Mouse (Mus musculus): Measurements from ENCODE around the gene Gss. TPM values are rescaled to one million over a fixed set of nuclear protein-coding genes. Genes with fewer than 3 reads are reported as not detected.

Gene Gss
- polyA plus RNA-seq, 1 experiment from 2014 or later: 64.1 TPM

DNA sequence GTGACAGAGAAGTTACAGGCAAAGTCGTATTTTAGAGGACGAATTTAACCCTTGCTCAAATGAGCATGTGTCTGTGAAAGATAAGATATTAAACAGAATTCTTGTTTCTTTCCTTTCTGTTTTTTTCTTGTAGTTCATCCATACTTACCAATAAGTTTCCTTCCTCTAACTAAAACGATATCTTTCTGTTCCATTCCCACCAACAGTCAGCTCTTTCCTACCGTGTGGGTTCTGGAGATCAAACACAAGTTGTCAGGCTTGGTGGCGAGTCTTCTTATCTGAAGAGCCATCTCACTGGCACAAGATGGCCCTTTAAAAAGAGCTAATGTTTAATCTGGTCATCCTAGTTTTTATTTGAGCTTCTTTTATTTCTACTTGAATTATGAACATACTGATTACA, 65.2 kb downstream of the Gss start:
- H3K27ac ChIP-seq: peak overlapping the region; percentile 60; the same call in 1 of the 2 replicates
- peaks cover 33% of the 10 kb centered on the region for H3K4me1 ChIP-seq
- H3K4me2 ChIP-seq: peak overlapping the region; percentile 24
- H3K36me3 ChIP-seq: peaks cover 4% of the 10 kb centered on the region; the same call in 1 of the 2 replicates
- no peaks in the 10 kb centered on the region for H3K9me3 ChIP-seq (replicated peaks)
- no peak overlapping the region for H3K4me3 ChIP-seq
- ATAC-seq: no peak; the same call in 1 of the 2 replicates
- WGBS (ENCODE audit: insufficient replicate concordance): 14% methylated on average over 5 of the region's 5 CpGs
- no peak overlapping the region for H3K9ac ChIP-seq
- H3K27me3 ChIP-seq (replicated peaks): no peaks in the 10 kb centered on the region

DNA sequence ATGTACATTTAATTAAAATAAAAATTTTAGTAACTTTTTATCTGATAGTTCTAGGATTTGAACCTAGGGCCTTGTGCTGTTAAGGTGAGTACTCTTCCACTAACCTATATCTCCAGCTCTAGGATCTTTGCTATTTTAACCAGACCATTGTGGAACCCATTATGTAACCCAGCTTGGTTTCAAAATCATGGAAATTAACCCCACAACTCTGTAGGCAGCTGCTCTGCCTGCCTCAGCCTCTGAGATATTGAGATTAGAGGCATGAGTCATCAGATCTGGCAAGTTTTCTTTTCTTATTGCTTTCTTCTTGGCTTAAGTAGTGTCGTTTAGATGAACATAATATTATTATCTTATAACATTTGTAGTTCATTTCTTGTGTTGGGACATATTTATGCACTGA, 68.2 kb downstream of the Gss start:
- Histone ChIP-seq H3K36me3 (peaks cover 6% of the 10 kb centered on the region; the same call in 1 of the 2 replicates), H3K27ac (no peak overlapping the region), H3K9ac (no peak overlapping the region), H3K9me3 (replicated peaks) (no peaks in the 10 kb centered on the region), H3K27me3 (replicated peaks) (no peaks in the 10 kb centered on the region), H3K4me3 (no peak overlapping the region), H3K4me1 (peaks cover 42% of the 10 kb centered on the region), H3K4me2 (no peak overlapping the region)
- no peak for ATAC-seq
- 15% methylated on average over 1 of the region's 1 CpGs for WGBS (ENCODE audit: insufficient replicate concordance)

DNA sequence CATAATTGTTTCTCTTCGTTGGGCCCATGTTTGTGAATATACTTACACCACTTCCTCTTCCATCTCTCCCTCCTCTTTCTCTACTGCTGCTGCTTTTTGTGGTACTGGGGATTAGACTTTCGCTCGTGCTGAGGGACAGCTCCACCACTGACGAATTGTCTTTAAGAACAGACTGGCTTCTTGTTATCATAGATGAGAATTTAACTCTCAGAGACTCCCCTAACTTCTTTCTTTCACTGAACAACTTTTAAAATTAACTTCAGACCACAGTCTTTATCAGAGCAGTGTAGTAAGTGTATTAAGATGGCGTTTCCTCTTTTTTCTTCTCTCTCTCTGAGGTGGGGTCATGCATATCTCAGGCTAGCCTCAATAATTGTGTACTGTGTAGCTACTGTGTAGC, 68.9 kb downstream of the Gss start:
- WGBS (ENCODE audit: insufficient replicate concordance): 22% methylated on average over 5 of the region's 5 CpGs
- Histone ChIP-seq H3K27ac (no peak overlapping the region), H3K4me1 (peaks cover 48% of the 10 kb centered on the region), H3K27me3 (replicated peaks) (no peaks in the 10 kb centered on the region), H3K9ac (no peak overlapping the region), H3K4me3 (no peak overlapping the region), H3K4me2 (peak overlapping the region; percentile 3; the same call in 1 of the 2 replicates), H3K36me3 (peaks cover 6% of the 10 kb centered on the region; the same call in 1 of the 2 replicates), H3K9me3 (replicated peaks) (no peaks in the 10 kb centered on the region)
- ATAC-seq: no peak

DNA sequence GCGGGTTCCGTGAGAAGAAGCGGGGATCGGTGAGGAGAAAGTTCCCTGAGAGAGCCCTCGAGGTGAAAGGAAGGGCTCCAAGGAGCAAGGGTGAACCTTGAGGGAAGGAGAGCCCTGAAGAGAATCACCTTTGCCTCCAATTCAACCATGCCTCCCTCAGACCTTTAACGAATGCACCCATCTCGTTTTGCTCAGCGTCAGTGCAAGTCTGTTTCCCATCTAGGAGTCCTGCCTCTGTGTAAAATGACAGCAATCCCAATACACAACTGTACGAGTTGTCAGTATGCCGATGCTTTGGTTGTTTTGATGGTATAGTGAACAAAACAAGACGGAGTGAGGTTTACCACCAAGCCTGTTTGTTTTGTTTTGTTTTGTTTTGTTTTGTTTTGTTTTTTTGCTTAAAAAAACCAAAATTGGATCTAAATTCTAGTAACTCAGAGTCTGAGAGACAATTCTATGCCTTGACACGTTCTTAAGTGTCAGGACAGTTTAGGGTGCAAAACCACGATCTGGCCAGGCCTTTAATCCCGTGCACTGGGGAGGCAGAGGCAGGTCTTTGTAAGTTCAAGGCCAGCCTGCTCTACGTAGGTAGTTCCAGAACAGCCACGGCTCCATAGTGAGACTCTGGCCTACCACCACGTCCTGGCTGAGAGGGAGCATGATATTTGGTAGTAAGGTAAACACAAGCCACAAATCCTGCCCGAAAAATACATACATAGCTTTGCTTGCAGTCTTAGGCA, 73.9 kb downstream of the Gss start:
- Histone ChIP-seq H3K27me3 (replicated peaks) (peaks cover 32% of the 10 kb centered on the region), H3K9me3 (replicated peaks) (no peaks in the 10 kb centered on the region), H3K4me2 (peak overlapping the region; percentile 80), H3K36me3 (peaks cover 6% of the 10 kb centered on the region; the same call in 1 of the 2 replicates), H3K4me1 (peaks cover 36% of the 10 kb centered on the region), H3K27ac (peak overlapping the region; percentile 83), H3K9ac (peak overlapping the region; percentile 77), H3K4me3 (peak overlapping the region; percentile 78)
- no peak for ATAC-seq
- WGBS (ENCODE audit: insufficient replicate concordance): 21% methylated on average over 18 of the region's 18 CpGs

DNA sequence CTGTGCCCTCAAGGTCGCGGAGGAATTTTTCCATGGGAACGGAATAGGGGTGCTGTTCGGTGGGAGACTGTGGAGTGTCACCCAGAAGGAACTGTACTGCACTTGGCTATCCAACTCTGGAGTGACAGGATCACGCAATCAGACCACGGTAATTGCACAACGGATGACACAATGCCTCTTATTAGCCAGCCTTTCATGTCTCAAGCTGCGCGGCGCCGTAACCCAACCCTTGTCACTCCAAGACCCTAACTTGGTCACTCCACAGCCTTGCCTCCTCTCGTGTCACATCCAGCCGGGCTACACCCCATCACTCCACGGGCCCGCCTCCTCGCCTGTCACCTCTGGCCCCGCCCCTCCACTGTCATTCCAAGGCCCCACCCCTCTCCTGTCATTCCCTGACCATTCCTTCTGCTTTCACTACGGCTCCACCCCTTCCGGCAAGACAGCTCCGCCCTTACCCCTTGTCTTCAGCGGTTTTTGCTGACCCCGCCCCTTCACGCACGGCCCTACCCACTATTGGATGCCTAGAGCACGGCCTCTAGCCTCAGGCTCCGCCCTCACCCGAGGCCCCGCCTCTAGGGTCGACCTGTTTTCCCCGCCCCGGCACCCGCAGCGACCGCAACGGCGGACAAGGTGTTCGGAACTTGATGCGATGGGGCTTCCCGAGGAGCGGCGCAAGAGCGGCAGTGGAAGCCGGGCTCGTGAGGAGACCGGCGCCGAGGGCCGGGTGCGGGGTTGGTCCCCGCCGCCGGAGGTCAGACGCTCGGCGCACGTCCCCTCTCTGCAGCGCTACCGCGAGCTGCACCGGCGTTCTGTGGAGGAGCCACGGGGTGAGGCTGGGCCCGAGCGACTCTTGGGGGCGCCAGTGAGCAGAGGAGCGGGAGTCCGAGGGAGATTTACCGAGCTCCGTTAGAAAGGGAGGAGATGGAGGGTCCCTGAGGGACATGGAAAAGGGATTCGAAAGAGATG, 74.9 kb downstream of the Gss start, which contains the start of the genes Acss2 and Ggt7:
Acss2 (plus strand) TSS at position 494 of the 969 bp plus-strand sequence.
Ggt7 (minus strand) TSS at position 783 of the 969 bp plus-strand sequence.
- H3K4me3 ChIP-seq: peak within 1 kb of the TSS; percentile 78
- H3K4me2 ChIP-seq: peak within 1 kb of the TSS; percentile 80
- peaks cover 30% of the 10 kb centered on the region for H3K4me1 ChIP-seq
- H3K27me3 ChIP-seq (replicated peaks): peaks cover 41% of the 10 kb centered on the region
- no peaks in the 10 kb centered on the region for H3K9me3 ChIP-seq (replicated peaks)
- H3K27ac ChIP-seq: peak within 1 kb of the TSS; percentile 83
- WGBS (ENCODE audit: insufficient replicate concordance): 3% methylated on average over 69 of the region's 70 CpGs
- peak within 1 kb of the TSS; percentile 77 for H3K9ac ChIP-seq
- peak; percentile 98 for ATAC-seq
- 0 out of 2 replicates have a peak, but pooled peaks cover 2% of the 10 kb centered on the region for H3K36me3 ChIP-seq

DNA sequence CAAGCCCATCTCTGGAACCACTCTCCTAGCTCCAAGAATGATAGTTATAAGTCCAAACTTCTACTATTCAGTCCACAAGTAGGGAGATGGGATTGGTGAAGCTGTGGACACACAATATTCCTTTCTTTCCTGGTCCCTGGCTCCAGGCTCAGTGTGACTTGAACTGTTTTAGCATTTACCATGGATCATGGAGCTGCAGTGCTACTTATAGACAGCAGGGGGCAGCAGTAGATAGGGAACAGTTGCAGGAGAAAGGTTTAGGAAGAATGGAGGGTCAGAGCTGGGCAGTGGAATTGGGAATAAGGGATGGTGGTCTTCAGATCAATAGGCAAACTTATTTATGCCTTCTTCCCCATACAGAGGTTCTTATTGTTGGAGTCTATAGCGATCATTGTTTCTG, 76.7 kb downstream of the Gss start:
- Histone ChIP-seq H3K9ac (no peak overlapping the region), H3K9me3 (replicated peaks) (no peaks in the 10 kb centered on the region), H3K36me3 (no peaks in the 10 kb centered on the region), H3K4me3 (no peak overlapping the region), H3K4me2 (no peak overlapping the region), H3K27me3 (replicated peaks) (peaks cover 49% of the 10 kb centered on the region), H3K4me1 (peaks cover 30% of the 10 kb centered on the region), H3K27ac (no peak overlapping the region)
- WGBS (ENCODE audit: insufficient replicate concordance): 30% methylated on average over 1 of the region's 1 CpGs
- ATAC-seq: no peak

DNA sequence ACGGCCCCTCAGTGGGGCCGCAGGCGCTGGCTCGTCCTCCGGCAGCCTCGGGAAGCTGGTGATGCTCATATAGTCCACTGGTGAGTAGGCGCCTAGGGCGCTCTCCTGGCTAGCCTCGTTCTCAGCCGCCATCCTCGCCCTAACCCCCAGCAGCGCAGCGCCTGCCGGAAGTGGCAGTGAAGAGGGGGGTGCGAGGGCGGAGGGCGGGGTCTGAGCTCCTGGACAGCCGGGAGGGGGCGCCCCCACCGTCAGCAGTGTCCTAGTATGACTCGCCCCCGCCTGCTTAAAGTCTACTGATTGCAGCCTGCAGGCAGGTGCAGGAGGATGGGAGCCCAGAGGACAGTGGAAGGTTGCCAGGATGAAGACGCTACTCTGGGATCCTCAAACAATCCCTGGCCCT, 77.9 kb downstream of the Gss start:
- Histone ChIP-seq H3K9ac (peak overlapping the region; percentile 37; the same call in 1 of the 2 replicates), H3K4me2 (peak overlapping the region; percentile 56), H3K27me3 (replicated peaks) (peaks cover 49% of the 10 kb centered on the region), H3K27ac (no peak overlapping the region), H3K9me3 (replicated peaks) (no peaks in the 10 kb centered on the region), H3K4me3 (peak overlapping the region; percentile 25), H3K36me3 (no peaks in the 10 kb centered on the region), H3K4me1 (peaks cover 22% of the 10 kb centered on the region)
- 4% methylated on average over 22 of the region's 23 CpGs for WGBS (ENCODE audit: insufficient replicate concordance)
- no peak for ATAC-seq

DNA sequence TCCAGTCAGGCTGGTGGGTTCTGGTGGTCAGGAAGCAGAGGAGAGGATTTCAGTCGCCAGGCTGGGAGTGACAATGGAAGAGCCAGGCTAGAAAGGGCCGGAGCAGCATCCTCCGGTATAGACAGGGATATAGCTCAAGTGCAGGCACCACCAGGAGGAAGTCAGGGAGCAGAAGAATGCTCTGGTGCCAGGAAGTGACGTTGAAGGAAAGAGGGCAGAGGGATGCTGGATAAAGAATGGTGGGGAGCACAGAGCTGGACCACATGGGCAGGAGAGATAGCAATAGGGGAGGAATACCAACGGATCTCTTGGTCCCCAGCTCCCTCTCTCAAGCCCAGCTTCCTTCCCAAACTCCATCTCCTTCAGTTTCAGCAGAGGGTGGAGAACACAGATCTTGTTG, 79.1 kb downstream of the Gss start:
- ATAC-seq: no peak
- Histone ChIP-seq H3K9ac (no peak overlapping the region), H3K27ac (no peak overlapping the region), H3K36me3 (no peaks in the 10 kb centered on the region), H3K27me3 (replicated peaks) (peaks cover 49% of the 10 kb centered on the region), H3K4me1 (peaks cover 13% of the 10 kb centered on the region), H3K9me3 (replicated peaks) (no peaks in the 10 kb centered on the region), H3K4me3 (no peak overlapping the region), H3K4me2 (no peak overlapping the region)
- 35% methylated on average over 5 of the region's 5 CpGs for WGBS (ENCODE audit: insufficient replicate concordance)

MicroRNA genes within 50 kb of the gene (microRNA counts, 519-probe panel; counts per million panel counts)
- 3,856 counts per million, percentile 77 among the panel's probes with 10 or more counts for microRNA mmu-miR-499

Small RNAs within 50 kb of the gene (microRNA-seq; reads per million reads assigned to microRNA genes)
- gene Mir499: 351 reads per million, percentile 63 among the genes with 10 or more reads in this experiment

Other genes with a start within 250 kb of the Gss start
- 29.0 and 29.5 TPM in 2 replicates for gene Pigu, start 235.4 kb downstream of the Gss start, polyA plus RNA-seq (2016; fragmentation: Nextera tagmentation; extraction: Ambion mirVana)
- 2.5 and 3.6 TPM in 2 replicates for gene Trp53inp2, start 211.8 kb downstream of the Gss start, polyA plus RNA-seq (2016; fragmentation: Nextera tagmentation; extraction: Ambion mirVana)
- gene Ncoa6, start 118.9 kb downstream of the Gss start, polyA plus RNA-seq (2016; fragmentation: Nextera tagmentation; extraction: Ambion mirVana): 9.2 and 10.4 TPM in 2 replicates
- 25.1 and 27.1 TPM in 2 replicates for gene Acss2, start 74.9 kb downstream of the Gss start, polyA plus RNA-seq (2016; fragmentation: Nextera tagmentation; extraction: Ambion mirVana)
- 0.54 and 0.86 TPM in 2 replicates for gene Ggt7, start 74.6 kb downstream of the Gss start, polyA plus RNA-seq (2016; fragmentation: Nextera tagmentation; extraction: Ambion mirVana)
- gene Myh7b, start 18.4 kb upstream of the Gss start, polyA plus RNA-seq (2016; fragmentation: Nextera tagmentation; extraction: Ambion mirVana): 6.0 TPM in 2 replicates
- 78.5 and 80.9 TPM in 2 replicates for gene Trpc4ap, start 99.6 kb upstream of the Gss start, polyA plus RNA-seq (2016; fragmentation: Nextera tagmentation; extraction: Ambion mirVana)
- 24.6 and 25.1 TPM in 2 replicates for gene Edem2, start 136.7 kb upstream of the Gss start, polyA plus RNA-seq (2016; fragmentation: Nextera tagmentation; extraction: Ambion mirVana)
- gene Gm17581, start 143.1 kb upstream of the Gss start, polyA plus RNA-seq (2016; fragmentation: Nextera tagmentation; extraction: Ambion mirVana): not detected in 2 replicates
- 1.2 and 1.5 TPM in 2 replicates for gene Procr, start 158.3 kb upstream of the Gss start, polyA plus RNA-seq (2016; fragmentation: Nextera tagmentation; extraction: Ambion mirVana)
- 0.04 TPM in 1 of 2 replicates, not detected in the other for gene Mmp24, start 182.5 kb upstream of the Gss start, polyA plus RNA-seq (2016; fragmentation: Nextera tagmentation; extraction: Ambion mirVana)
- gene BC029722, start 226.6 kb upstream of the Gss start, polyA plus RNA-seq (2016; fragmentation: Nextera tagmentation; extraction: Ambion mirVana): 6.0 and 6.6 TPM in 2 replicates
- gene Eif6, start 234.1 kb upstream of the Gss start, polyA plus RNA-seq (2016; fragmentation: Nextera tagmentation; extraction: Ambion mirVana): 186 and 198 TPM in 2 replicates
- gene Fam83c, start 242.0 kb upstream of the Gss start, polyA plus RNA-seq (2016; fragmentation: Nextera tagmentation; extraction: Ambion mirVana): 0.04 and 0.07 TPM in 2 replicates

Data from liver, embryonic 12.5 days (tissue).